18 mouse cellular contexts compared by ENCODE assay signal in genomic region chr16:30559312-30559992, GRCm38 (mm10). TPM values are rescaled to one million over a fixed set of nuclear protein-coding genes. Genes with fewer than 3 reads are reported as not detected.
DNase-seq lines count a peak whose midpoint lies in the region; ATAC-seq and TF ChIP-seq lines count a peak whose summit lies in the region.
"Had no signal": no experiment of that assay in that cellular context is flagged by ENCODE, and none has a peak within 500 bp of the region (broad histone marks: within the 10 kb centered on the region; RNA-seq: fewer than 3 reads in every experiment).

No protein-coding gene starts in this region.

- H3K27ac ChIP-seq in heart, embryonic 14.5 days (replicated peaks in 1 of 2; ENCODE audit: control insufficient read depth in 1 of 2, insufficient read depth in 1 of 2, low read depth in 2 of 2, low read length in 2 of 2) = peak overlapping the region; percentile 40 to 60
- no peak overlapping the region for H3K27ac ChIP-seq in midbrain, embryonic 11.5 days (ENCODE audit: low read depth, low read length)
- no peak overlapping the region for H3K27ac ChIP-seq in midbrain, embryonic 16.5 days (ENCODE audit: low read length)
- H3K27ac ChIP-seq in stomach, postnatal 0 days (replicated peaks) = peak overlapping the region; percentile 6; the same call in 1 of the 2 replicates
- H3K27ac ChIP-seq: forebrain, embryonic 13.5 days had no signal

- peak; percentile 54 for DNase-seq in adrenal gland, adult 2 months
- DNase-seq in adrenal gland, adult 18-20 months (ENCODE audit: low spot score in 2 of 2) = no peak
- no peak for DNase-seq in heart, adult 9 months (ENCODE audit: low spot score in 2 of 2)
- peak; percentile 53 for DNase-seq in midbrain, embryonic 11.5 days (ENCODE audit: low spot score, missing footprints)
- DNase-seq in stomach, postnatal 0 days (ENCODE audit: low spot score) = no peak
- DNase-seq in lung, adult 2 months = no peak
- DNase-seq: cerebellum, adult 11-12 months; cerebellum, postnatal 36 days; gastrocnemius, postnatal 36 days; liver; liver, postnatal 0 days; right cerebral cortex, postnatal 4 days; thymus, postnatal 25 days had no signal

- 63% methylated on average over 5 of the region's 5 CpGs for WGBS in heart, embryonic 14.5 days
- 93% methylated on average over 5 of the region's 5 CpGs for WGBS in midbrain, embryonic 11.5 days
- 96% methylated on average over 5 of the region's 5 CpGs for WGBS in midbrain, embryonic 16.5 days
- WGBS in stomach, postnatal 0 days = 81% methylated on average over 5 of the region's 5 CpGs
- 64% methylated on average over 5 of the region's 5 CpGs for WGBS in lung, adult 2 months

- ATAC-seq in heart, embryonic 14.5 days (ENCODE audit: insufficient number of reproducible peaks, insufficient read depth, low FRiP score, low read depth) = no peak
- no peak for ATAC-seq in midbrain, embryonic 11.5 days (ENCODE audit: low FRiP score)
- no peak for ATAC-seq in midbrain, embryonic 16.5 days
- ATAC-seq in stomach, postnatal 0 days (ENCODE audit: low FRiP score, low TSS enrichment) = peak; percentile 30; the same call in 1 of the 2 replicates
- ATAC-seq: activated CD4-positive, CD25-positive, alpha-beta regulatory T cell, adult 4 months; CD4-positive, CD25-positive, alpha-beta regulatory T cell, adult 4 months; forebrain, embryonic 13.5 days; liver, postnatal 0 days had no signal

- H3K27me3 ChIP-seq in heart, embryonic 14.5 days (ENCODE audit: control insufficient read depth, insufficient read depth, low read length) = no peaks in the 10 kb centered on the region
- no peaks in the 10 kb centered on the region for H3K27me3 ChIP-seq in midbrain, embryonic 11.5 days (ENCODE audit: control insufficient read depth, insufficient read depth, low read length)
- no peaks in the 10 kb centered on the region for H3K27me3 ChIP-seq in midbrain, embryonic 16.5 days (ENCODE audit: control insufficient read depth, insufficient read depth, low read depth, low read length)
- H3K27me3 ChIP-seq in stomach, postnatal 0 days (ENCODE audit: control insufficient read depth, insufficient read depth, low read length) = no peaks in the 10 kb centered on the region
- H3K27me3 ChIP-seq: forebrain, embryonic 13.5 days had no signal

- peaks cover 63% of the 10 kb centered on the region for H3K36me3 ChIP-seq in heart, embryonic 14.5 days (ENCODE audit: control insufficient read depth, insufficient read depth, low read length)
- peaks cover 24% of the 10 kb centered on the region for H3K36me3 ChIP-seq in midbrain, embryonic 11.5 days (ENCODE audit: control insufficient read depth, insufficient read depth, low read length)
- H3K36me3 ChIP-seq in midbrain, embryonic 16.5 days (ENCODE audit: control insufficient read depth, insufficient read depth, low read length) = peaks cover 28% of the 10 kb centered on the region
- H3K36me3 ChIP-seq in stomach, postnatal 0 days (ENCODE audit: control insufficient read depth, insufficient read depth, low read length) = peaks cover 25% of the 10 kb centered on the region

- TF ChIP-seq EP300 in stomach, postnatal 0 days (optimal IDR thresholded peaks at IDR 0.05) = no peak

- peaks cover 24% of the 10 kb centered on the region for H3K9me3 ChIP-seq in heart, embryonic 14.5 days (ENCODE audit: control insufficient read depth, low read length)
- peaks cover 7% of the 10 kb centered on the region; the same call in 1 of the 2 replicates for H3K9me3 ChIP-seq in midbrain, embryonic 11.5 days (ENCODE audit: control insufficient read depth, low read length)
- H3K9me3 ChIP-seq in midbrain, embryonic 16.5 days (replicated peaks; ENCODE audit: control insufficient read depth, low read length, poor library complexity, severe bottlenecking) = peaks cover 8% of the 10 kb centered on the region; the same call in 1 of the 2 replicates
- H3K9me3 ChIP-seq in stomach, postnatal 0 days (ENCODE audit: control insufficient read depth, low read length) = peaks cover 8% of the 10 kb centered on the region; the same call in 1 of the 2 replicates

- no peak overlapping the region for H3K4me2 ChIP-seq in heart, embryonic 14.5 days (ENCODE audit: low read length)
- no peak overlapping the region for H3K4me2 ChIP-seq in midbrain, embryonic 11.5 days
- H3K4me2 ChIP-seq in midbrain, embryonic 16.5 days (ENCODE audit: low read length) = no peak overlapping the region
- H3K4me2 ChIP-seq in stomach, postnatal 0 days (replicated peaks; ENCODE audit: low read depth) = no peak overlapping the region
- H3K4me2 ChIP-seq: forebrain, embryonic 13.5 days had no signal

- TF ChIP-seq POLR2A in lung, adult 2 months (IDR thresholded peaks at IDR 0.05; ENCODE audit: borderline replicate concordance, extremely low read depth, low read depth, low read length) = no peak

- peaks cover 6 to 8% of the 10 kb centered on the region in 2 experiments for H3K4me1 ChIP-seq in heart, embryonic 14.5 days (ENCODE audit: control insufficient read depth in 2 of 2, insufficient read depth in 2 of 2, low read length in 2 of 2)
- H3K4me1 ChIP-seq in midbrain, embryonic 11.5 days (ENCODE audit: control insufficient read depth, insufficient read depth, low read length) = no peaks in the 10 kb centered on the region
- H3K4me1 ChIP-seq in midbrain, embryonic 16.5 days (ENCODE audit: control insufficient read depth, insufficient read depth, low read length) = no peaks in the 10 kb centered on the region
- no peaks in the 10 kb centered on the region for H3K4me1 ChIP-seq in stomach, postnatal 0 days (replicated peaks; ENCODE audit: control insufficient read depth, insufficient read depth)
- H3K4me1 ChIP-seq in lung, adult 2 months (ENCODE audit: control insufficient read depth, insufficient read depth, low read length) = no peaks in the 10 kb centered on the region; the same call in 1 of the 2 replicates
- H3K4me1 ChIP-seq: forebrain, embryonic 13.5 days had no signal

- TF ChIP-seq CTCF in stomach, postnatal 0 days (IDR thresholded peaks at IDR 0.05; ENCODE audit: low read depth) = no peak
- TF ChIP-seq CTCF in lung, adult 2 months (IDR thresholded peaks at IDR 0.05; ENCODE audit: insufficient read depth, low read length) = no peak

- H3K4me3 ChIP-seq in heart, embryonic 14.5 days (ENCODE audit: control insufficient read depth in 1 of 2, insufficient read depth in 1 of 2, low read depth in 1 of 2, low read length in 2 of 2) = no peak overlapping the region
- no peak overlapping the region for H3K4me3 ChIP-seq in midbrain, embryonic 11.5 days (ENCODE audit: low read depth, low read length)
- no peak overlapping the region for H3K4me3 ChIP-seq in midbrain, embryonic 16.5 days (ENCODE audit: low read depth, low read length)
- no peak overlapping the region for H3K4me3 ChIP-seq in stomach, postnatal 0 days (ENCODE audit: low read depth, low read length)
- no peak overlapping the region for H3K4me3 ChIP-seq in lung, adult 2 months (replicated peaks; ENCODE audit: extremely low read depth, low read depth, low read length)
- H3K4me3 ChIP-seq: forebrain, embryonic 13.5 days had no signal

- H3K9ac ChIP-seq in heart, embryonic 14.5 days (ENCODE audit: low read length) = no peak overlapping the region
- no peak overlapping the region for H3K9ac ChIP-seq in midbrain, embryonic 11.5 days (ENCODE audit: low read length)
- no peak overlapping the region for H3K9ac ChIP-seq in midbrain, embryonic 16.5 days (ENCODE audit: low read depth, low read length)
- H3K9ac ChIP-seq in stomach, postnatal 0 days (ENCODE audit: low read length) = no peak overlapping the region
- H3K9ac ChIP-seq: forebrain, embryonic 13.5 days; liver, postnatal 0 days had no signal

RNA-seq across cellular contexts. Expression of gene Tmem44, which starts 8.8 kb away (rescaled TPM):
- 1 to 10 TPM; 2.7 to 5.7 TPM for total RNA-seq in adrenal gland, adult 2 months (2021)
- 8.5 and 11.4 TPM in 2 replicates for polyA plus RNA-seq in adrenal gland, adult 2 months (2012; rRNA removed)
- total RNA-seq in adrenal gland, adult 18-20 months (2021) = 1 to 10 TPM; 3.7 to 4.2 TPM
- 24.2 and 24.3 TPM in 2 replicates for polyA plus RNA-seq in heart, embryonic 14.5 days (2014; fragmentation: Nextera tagmentation; extraction: Ambion mirVana)
- polyA plus RNA-seq in midbrain, embryonic 11.5 days (2014; fragmentation: Nextera tagmentation; extraction: Ambion mirVana) = 26.6 and 27.9 TPM in 2 replicates
- polyA plus RNA-seq in midbrain, embryonic 16.5 days (2015; fragmentation: Nextera tagmentation; extraction: Ambion mirVana) = 81.1 and 84.7 TPM in 2 replicates
- 3.5 and 4.3 TPM in 2 replicates for polyA plus RNA-seq in stomach, postnatal 0 days (2015; fragmentation: Nextera tagmentation; extraction: Ambion mirVana)
- polyA plus RNA-seq in lung, adult 2 months (2012; rRNA removed) = 55.5 and 57.0 TPM in 2 replicates

RNA-seq across cellular contexts. Expression of gene Lsg1, which starts 27.9 kb away (rescaled TPM):
- 10 to 100 TPM; 34.9 to 35.0 TPM for total RNA-seq in adrenal gland, adult 2 months (2021)
- 6.0 and 8.0 TPM in 2 replicates for polyA plus RNA-seq in adrenal gland, adult 2 months (2012; rRNA removed)
- total RNA-seq in adrenal gland, adult 18-20 months (2021) = 10 to 100 TPM; 38.5 to 39.5 TPM
- polyA plus RNA-seq in heart, embryonic 14.5 days (2014; fragmentation: Nextera tagmentation; extraction: Ambion mirVana) = 35.5 and 39.0 TPM in 2 replicates
- 84.7 and 89.3 TPM in 2 replicates for polyA plus RNA-seq in midbrain, embryonic 11.5 days (2014; fragmentation: Nextera tagmentation; extraction: Ambion mirVana)
- polyA plus RNA-seq in midbrain, embryonic 16.5 days (2015; fragmentation: Nextera tagmentation; extraction: Ambion mirVana) = 39.1 and 51.6 TPM in 2 replicates
- 33.4 and 33.5 TPM in 2 replicates for polyA plus RNA-seq in stomach, postnatal 0 days (2015; fragmentation: Nextera tagmentation; extraction: Ambion mirVana)
- 8.0 and 11.5 TPM in 2 replicates for polyA plus RNA-seq in lung, adult 2 months (2012; rRNA removed)

RNA-seq across cellular contexts. Expression of gene Fam43a, which starts 40.1 kb away (rescaled TPM):
- total RNA-seq in adrenal gland, adult 2 months (2021) = 10 to 100 TPM; 17.2 to 27.0 TPM
- polyA plus RNA-seq in adrenal gland, adult 2 months (2012; rRNA removed) = 50.9 and 52.9 TPM in 2 replicates
- total RNA-seq in adrenal gland, adult 18-20 months (2021) = 10 to 100 TPM; 24.6 to 30.9 TPM
- polyA plus RNA-seq in heart, embryonic 14.5 days (2014; fragmentation: Nextera tagmentation; extraction: Ambion mirVana) = 6.4 and 8.5 TPM in 2 replicates
- polyA plus RNA-seq in midbrain, embryonic 11.5 days (2014; fragmentation: Nextera tagmentation; extraction: Ambion mirVana) = 5.4 and 6.1 TPM in 2 replicates
- 15.6 and 15.8 TPM in 2 replicates for polyA plus RNA-seq in midbrain, embryonic 16.5 days (2015; fragmentation: Nextera tagmentation; extraction: Ambion mirVana)
- polyA plus RNA-seq in stomach, postnatal 0 days (2015; fragmentation: Nextera tagmentation; extraction: Ambion mirVana) = 13.4 and 14.2 TPM in 2 replicates
- 46.2 and 54.7 TPM in 2 replicates for polyA plus RNA-seq in lung, adult 2 months (2012; rRNA removed)

Comparison
In these comparisons a context has a peak if more than half of its experiments do, and no peak if none do; other contexts are left out.
1. DNase-seq: peak in adrenal gland, adult 2 months (single experiment) and midbrain, embryonic 11.5 days (single experiment); none in adrenal gland, adult 18-20 months (0 of 2), heart, adult 9 months (0 of 2), stomach, postnatal 0 days (single experiment) and lung, adult 2 months (single experiment).
2. H3K27ac ChIP-seq: peak in heart, embryonic 14.5 days (2 of 2) and stomach, postnatal 0 days (single experiment); none in midbrain, embryonic 11.5 days (single experiment) and midbrain, embryonic 16.5 days (single experiment).